Mouse (Mus musculus) brain, embryonic 14.5 days (tissue): ENCODE data around the gene Tubd1.

Source experiments
- CTCF ChIP-seq: fragments of 200-500 bp; IDR thresholded peaks from 2 replicates; pipeline ENCODE4 v1.5.1; 2012; ENCODE audit warnings: inconsistent platforms, mild to moderate bottlenecking, moderate library complexity, borderline replicate concordance; ENCODE audit not compliant: insufficient read depth, insufficient read length; ENCODE audit errors: extremely low read depth
- POLR2A ChIP-seq: fragments of 200-500 bp; IDR thresholded peaks from 2 replicates; pipeline ENCODE4 v1.6.1; 2012; ENCODE audit warnings: mild to moderate bottlenecking, inconsistent platforms, borderline replicate concordance; ENCODE audit not compliant: poor library complexity, insufficient read depth, insufficient read length, severe bottlenecking; ENCODE audit errors: extremely low read depth

- TF ChIP-seq CTCF, result no peak
- no peak for TF ChIP-seq POLR2A
These were observed 67.2 kb downstream of the Tubd1 start for GRCm38 (mm10) chr11:86611991-86612390.
